Mouse (Mus musculus): ENCODE results near the gene Syt1.

Gene Syt1

DNA sequence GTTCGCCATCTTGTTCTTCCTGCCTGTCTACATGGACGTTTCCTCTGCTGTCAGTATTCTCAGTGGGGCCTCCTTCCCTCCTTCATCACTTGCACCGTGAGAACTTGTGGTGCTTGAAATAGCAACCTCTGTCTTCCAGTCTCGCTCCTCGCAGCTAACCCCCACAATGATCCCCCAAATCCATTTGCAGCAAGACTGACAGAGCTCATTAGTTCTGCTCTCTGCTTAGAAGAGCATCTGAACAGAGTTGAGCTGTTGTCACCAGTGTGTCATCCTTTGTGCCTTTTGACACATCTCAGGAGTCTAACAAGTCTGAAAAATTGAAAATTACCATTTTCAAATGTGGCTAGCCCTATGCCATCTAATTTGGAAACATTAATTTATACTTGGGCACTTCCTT is 372.7 kb downstream of the Syt1 start:
- no peak for DNase-seq

DNA sequence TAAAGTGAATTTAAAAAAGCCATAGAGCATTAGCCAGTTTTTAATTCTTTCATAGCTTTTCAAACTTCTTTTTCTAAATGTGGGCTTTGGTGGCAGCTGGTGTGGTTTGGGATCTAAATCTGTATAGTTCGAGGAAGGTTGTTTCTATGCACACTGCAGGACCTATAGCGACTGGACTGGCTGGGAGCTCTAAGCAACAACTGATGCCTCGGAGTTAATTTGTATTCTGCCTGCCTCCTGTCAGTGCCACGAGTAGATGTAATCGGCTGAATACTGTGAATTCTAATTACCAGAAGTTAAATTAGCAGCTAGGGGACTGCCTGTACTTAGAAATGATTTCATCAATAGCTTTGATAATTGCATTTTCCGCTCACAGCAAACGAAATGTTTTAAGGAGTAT is 374.7 kb downstream of the Syt1 start:
- no peak for DNase-seq

DNA sequence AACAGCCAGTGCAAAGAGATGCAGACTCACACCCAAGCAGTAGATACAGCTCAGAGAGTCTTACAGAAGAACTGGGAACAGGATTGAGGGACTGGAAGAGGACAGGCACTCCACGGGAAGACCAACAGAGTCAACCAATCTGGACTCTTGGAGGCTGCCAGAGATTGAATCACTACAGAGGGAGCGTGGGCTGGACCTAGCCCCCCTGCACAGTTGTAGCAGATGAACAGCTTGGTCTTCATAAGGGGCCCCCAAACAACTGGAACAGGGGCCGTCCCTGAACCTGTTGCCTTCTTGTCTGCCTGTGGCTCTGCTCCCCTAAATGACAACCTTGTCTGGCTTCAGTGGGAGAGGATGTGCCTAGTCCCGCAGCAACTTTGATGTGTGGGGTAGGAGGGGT is 375.2 kb downstream of the Syt1 start:
- no peak for DNase-seq

DNA sequence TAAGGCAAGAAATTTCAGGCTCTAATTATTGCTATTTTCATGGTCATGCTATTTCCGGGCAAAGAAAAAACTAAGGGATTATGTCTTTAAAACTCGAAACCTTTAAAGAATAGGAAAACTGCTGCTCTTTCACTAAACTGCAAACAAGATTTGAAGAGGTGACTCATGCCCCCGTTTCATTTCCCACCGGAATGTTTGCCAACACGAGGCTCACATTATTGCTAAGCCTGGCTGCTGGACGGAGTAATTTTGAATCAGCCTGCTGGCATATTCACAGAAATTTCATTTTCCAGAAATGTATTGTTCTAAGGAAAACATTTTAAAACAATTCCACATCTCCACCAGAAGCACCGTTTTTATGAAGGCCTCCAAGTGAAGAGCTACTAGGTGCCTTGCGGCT is 379.9 kb downstream of the Syt1 start:
- DNase-seq = peak in 1 of 2 experiments; percentile 50

DNA sequence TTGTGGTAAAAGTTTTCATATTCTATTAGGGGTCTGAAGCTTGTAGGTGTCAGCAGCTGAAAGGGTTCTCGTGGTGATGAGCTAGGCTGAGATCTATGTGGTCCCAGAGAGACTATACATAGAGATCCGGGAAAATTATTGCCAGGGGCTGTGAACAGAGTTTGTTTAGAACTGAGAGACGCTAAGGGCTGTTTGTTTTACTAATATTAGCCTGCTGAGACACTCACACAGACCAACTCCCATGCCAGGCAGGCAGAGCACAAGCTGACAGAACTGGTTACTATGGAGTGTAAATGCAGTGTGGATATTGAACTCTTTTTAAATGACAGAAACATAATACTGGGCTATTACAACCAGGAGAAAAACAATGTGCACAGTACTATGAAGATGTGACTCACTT is 384.4 kb downstream of the Syt1 start:
- DNase-seq = no peak

DNA sequence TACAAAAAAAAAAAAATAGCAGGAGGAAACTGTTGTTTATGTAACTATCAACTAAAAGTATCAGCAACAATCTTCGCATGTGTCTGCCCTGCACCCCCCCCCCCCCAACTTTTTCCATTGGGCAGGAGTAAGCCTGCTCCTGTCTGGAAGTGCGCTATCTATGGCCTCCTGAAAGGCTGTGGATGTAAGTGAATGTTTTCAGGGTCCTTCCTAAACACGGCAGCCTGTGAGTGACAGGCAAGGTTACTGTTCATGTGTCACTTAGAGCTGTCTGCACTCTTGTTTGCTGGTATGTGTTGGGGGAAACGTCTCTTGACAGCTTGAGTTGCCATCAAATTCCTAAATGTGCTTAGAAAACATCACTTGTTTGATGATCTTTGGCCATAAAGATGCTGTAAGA is 387.8 kb downstream of the Syt1 start:
- no peak for DNase-seq

DNA sequence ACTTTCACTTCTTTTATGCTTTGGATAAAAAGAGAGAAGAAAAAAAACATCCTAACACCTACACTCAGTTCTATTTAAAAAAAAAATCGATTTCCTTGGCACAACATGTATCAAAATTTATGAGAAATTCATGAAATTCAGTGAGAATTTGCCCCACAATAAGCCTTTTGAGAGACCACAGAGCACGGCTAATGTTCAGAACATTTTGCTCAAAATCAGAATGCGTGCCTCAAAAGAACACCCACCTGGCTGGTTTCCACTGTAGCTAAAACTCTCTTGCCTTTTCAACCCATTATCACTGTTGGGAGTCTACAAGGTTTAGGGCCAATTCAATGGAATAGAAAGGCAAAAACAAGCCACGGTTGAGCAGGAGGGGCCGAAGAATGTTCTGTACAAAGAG is 390.9 kb downstream of the Syt1 start:
- DNase-seq = no peak

DNA sequence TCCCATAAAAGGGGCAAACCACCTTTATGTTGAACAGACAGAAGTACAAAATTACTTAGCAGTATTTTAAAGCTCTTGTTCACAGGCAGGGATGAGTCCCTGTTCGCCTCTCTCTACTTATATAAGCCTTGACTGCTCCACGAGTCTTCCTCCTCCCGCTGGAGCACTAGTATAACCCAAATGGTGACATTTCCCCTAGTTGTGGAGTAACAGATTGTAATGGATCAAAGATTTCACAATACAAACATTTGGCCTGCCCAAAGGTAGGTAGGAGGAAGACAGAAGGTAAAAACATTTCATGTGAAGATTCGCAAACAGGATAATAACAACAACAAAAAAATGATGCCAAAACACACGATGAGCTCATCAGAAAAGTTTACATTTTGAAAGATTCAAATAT is 391.6 kb downstream of the Syt1 start:
- no peak for DNase-seq

DNA sequence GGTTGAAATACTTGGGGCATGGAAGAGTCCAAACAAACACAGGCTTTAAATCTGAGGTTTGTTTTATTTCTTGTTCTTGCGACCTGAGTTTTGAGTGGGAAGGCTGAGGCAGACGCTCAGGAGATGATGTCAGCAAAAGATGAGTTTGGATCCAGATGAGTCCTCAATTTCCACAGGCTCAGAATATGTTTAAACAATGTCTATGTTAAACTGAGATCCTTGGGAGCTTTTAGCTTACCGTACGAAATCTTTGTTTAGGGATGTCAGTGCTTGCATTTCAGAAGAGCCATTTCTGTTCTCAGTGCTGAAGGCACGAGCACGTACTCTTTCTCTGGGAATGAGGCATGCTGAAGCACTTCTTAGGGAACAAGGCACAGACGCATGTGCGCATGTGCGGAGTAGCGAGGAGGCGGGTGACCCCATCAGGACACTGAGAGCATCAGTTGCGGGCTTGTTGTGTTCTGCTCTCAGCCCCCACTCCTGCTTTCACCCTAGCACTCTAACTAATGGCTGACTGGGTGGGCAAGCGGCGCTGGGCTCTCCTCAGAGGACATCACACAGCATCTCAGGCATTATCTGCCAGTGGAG is 400.6 kb downstream of the Syt1 start:
- DNase-seq = no peak

DNA sequence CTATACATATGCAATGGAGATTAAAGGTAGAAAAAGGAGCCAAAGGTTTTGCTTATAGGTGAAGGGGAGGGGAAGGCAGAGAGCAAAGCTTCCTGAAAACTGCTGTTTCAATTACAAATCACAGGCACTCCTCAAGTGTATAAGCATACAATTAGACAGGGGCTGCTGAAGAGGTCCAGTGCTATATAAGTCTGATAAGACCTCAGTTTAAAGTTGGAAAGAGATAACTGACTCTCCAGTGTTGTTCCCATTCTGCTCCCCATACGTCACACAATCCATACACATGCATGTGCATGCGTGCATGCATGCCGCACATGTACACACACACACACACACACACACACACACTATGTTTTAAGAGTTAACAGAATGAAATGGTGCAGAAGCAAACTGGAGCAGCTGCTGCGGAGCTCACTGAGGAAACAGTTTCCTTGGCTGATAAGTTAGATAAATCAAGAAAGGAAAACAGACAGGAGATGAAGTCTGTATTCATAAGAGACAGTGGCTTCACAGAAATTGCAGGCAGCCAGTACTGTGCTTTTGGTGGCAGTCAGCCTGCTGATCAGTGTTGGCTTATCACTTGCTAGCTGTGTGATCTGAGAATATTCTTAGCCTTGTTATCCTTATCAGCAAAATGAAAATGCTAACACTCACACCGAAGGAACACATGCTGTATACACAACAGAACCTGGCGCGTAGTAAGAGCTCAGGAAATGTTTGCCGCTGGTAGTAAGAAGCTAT is 408.9 kb downstream of the Syt1 start:
- DNase-seq = no peak

DNA sequence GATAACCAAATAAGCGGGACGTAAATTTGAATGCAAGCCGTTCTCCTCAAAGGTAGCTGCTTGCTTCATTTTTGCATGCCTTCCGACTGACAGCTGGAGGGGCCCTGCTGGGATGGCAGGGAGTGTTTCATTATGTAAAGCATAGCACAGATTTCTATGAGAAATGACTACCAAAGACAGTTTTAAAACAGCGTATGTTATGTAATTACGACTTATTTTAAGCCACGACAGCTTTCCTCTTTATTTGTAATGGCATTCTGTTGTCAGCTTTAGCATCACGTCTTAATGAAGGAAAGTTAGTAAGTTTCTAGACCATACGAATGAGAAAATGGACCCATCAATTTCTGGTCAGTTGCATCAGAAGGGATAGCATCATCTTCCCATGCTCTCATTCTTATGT is 410.1 kb downstream of the Syt1 start:
- DNase-seq = peak; percentile 35 to 58

DNA sequence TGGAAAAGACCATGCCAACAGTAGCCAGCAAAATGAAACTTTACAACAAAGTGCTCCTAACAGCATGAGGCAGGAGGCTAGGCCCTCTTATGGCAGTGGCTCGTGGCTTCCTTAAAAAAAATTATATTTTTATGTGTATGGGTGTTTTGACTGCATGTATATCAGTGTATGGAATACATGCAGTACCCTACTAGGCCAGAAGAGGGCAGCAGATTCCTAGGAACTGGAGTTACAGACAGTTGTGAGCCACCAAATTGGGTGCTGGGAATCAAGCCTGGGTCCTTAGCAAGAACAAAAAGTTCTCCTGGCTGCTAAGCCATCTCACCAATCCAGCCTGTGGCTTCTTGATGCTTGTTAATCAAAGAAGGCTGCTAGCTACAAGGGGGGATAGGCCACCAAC is 413.4 kb downstream of the Syt1 start:
- DNase-seq = peak in 1 of 2 experiments; percentile 37

DNA sequence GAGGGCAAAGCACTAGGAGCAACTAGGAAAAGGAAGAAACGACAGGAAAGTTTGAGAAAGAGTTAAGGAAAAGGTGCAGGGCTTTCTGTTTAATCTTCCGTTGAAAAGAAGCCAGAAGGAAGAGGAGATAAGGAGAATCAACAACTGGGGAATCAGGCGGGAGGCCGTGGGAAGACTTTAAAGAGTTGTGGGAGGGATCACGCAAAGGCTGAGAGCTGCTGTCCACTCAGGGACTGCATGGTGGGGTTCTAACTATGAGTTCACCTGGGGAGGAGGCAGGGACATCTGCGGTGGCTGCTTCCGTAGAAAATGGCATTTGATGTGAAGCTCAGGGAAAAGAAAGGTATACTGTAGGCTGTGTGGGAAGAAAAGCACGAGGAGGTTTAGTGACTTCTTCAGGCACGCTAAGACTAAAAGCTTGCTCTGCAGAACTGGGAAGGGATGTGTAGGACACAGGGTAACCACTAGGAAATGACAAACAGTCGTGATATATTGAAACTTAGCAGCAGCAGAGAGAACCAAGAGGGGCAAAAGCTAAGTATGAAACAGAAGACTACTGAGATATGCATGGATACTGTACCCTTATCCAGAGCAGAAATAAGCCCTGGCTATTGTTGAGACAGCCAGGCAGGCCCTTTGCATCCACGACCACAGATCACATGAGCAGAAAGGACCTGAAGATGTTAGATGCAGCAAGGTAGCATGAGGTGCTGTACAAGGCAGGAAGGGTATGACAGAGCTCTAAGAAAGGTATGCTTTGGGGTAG is 414.4 kb downstream of the Syt1 start:
- no peak for DNase-seq

DNA sequence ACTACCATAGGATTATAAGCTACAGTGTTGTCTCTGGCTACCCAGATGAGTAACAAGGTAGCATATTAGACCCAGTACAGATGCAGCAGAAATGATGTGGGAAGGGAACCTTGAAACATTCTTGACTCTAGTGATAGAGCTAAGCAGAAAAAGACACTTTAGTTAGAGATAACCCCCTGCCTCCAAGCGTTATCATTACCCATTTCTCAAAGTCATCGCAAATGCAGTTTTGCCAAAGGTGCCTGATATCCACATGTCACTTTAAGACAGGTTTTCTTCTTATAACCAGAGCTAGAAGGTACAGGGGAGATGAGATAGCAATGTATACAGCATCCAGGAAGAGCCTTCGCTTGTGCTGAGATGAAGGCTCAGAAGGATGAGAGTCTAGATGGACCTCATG is 421.4 kb downstream of the Syt1 start:
- DNase-seq = no peak

DNA sequence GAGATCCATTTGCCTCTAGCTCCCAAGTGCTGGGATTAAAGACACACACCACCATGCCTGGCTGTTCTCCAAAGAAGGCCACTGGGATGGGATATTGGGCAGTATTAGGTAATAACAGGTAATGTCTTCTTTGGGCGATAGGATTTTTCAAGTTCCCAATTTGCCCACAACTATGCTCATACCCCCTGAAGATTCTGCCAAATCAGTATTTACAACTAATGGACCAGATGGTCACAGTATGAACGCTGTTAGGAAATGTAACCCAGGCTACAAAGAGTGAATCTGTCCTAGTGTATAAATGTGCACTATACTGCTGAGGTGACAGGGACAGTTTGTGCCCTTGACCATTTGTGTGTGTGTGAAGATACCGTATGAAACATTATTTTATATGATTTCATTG is 421.9 kb downstream of the Syt1 start:
- DNase-seq = peak; percentile 33 to 39

DNA sequence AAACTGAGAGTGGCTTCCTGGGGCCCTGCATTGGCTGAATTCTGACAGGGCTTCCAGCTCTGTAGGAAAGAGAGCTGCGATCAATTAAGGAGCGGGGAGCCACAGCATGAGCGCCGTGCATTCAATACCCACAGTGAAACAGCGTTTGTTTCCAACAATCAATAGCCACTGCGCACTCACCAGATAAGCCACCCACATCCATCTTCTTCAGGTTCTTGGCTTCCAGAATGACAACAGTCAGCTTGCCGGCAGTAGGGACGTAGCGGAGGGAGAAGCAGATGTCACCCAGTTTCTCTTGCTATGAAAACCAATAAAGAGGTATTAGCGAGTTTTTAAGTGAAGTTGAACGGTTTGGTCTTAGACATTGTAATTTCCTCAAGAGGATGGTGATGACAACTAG is 427.1 kb downstream of the Syt1 start:
- peak; percentile 35 to 38 for DNase-seq

DNA sequence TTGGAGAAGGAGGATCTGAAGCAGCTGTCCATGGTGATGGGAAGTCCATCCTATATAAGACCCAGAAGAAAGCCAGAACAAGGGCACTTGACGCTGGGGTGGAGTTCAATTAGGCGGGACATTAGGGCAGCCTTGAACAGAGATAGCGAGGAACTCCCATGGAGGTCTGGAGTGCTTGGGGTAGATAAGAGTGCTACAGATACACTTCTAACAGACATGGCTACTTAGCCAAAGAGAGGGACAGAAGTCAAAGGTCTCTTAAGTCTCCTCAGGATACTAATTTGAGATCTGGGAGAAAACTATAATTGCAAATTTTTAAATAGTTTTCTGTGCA is 428.4 kb downstream of the Syt1 start:
- DNase-seq = no peak

DNA sequence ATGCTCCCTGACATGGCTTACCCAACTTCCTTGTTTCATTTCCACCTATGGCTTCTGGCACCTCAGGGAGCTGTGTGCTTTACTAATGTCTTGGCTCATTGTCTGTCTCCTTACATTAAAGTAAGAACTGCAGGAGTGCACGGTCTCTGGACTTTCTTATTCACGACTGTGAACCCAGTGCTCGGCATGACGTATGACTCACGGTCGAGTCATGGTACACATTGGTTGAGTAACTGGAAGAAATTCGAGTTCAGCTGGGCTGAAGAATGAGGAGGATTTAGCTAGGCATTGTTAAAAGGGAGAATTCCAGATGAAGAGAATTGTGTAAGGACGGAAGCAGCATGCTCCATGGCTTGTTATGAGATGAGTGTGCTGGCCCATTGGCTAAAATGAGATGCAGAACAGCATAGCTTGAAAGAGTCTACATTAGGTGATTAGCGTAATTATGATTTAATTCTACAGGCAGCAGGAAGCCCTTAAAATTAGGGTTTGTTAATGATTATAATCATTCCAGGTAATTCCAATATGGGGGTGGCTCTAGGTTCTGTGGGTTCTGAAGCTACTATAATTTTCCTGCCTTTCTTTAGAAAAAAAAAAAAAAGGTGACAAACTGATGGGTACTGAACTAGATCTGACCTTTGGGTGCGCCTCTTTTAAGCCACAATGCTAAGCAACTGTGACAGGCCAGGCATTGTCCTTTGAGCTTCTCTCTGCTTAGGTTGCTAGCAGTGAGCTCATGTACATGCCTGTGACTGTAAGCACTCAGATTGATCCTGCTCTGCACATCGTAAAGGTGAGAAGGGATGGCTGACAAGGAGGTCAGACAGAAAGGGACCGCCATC is 429.0 kb downstream of the Syt1 start:
- no peak for DNase-seq

DNA sequence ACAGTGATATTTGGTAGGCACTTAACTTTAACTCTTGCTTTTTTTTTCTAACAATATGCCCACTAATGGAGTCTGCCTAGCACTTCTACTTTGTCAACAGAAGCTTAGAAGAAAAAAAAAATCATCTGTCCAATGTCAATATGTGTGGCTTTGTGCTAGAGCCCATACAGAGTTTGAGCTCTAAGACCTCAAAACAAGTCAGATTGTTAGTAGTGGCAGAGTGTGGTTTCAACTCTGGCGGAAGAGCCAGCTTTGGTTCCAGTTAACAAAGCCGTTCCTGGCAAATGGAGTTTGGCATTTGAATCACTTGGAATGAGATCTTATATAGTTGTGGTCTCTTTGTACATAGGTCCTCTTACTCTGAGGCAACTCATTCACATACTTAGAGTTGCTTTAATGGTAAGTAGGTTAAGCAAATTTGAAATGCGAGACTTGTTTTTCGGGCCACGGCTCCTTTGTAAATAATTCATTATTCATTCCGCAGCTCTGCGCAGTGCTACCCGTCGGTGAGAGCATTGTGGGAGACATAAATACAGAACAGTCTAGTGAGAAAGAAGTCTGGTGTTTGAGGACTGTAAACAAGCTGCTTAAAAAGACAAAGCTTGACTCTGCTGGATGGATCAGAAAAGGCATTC is 429.9 kb downstream of the Syt1 start:
- no peak for DNase-seq

DNA sequence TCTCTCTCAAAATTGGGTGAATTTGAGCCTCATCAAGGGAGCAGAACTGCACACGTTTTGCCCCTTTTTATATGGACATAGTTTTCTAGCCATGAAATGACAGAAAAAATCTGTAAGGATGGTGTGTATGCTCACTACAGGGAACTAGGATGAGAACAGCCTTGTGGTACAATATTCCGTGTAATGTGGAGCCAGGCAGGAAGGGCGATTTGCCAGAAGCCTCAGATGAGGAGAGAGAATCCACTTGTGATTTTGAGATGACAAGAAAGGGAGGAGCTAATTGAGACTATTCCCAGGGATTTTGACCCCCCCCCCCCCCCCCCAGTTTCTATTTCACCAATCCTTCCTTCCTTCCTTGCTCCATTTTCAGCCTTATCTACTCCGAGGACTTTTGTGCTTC is 431.4 kb downstream of the Syt1 start:
- DNase-seq = peak; percentile 57 to 77

DNA sequence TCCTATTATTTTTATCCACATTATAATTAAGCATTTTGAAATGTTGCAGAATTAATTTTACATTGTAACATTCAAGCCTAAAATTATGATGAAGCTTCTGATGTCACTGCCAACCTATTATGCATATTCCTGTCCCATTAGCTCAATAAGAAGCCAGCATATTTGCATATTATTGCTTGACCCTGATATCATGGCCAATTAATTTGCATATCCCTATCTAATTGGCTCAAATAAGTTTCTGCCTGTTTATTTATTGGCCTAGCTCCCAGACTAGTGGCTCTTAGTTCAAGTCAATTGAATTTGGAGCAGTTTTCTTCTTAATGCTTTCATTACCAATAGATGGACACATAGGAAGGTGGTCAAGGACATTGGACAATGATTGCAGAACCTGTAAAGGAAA is 433.2 kb downstream of the Syt1 start:
- DNase-seq = no peak

DNA sequence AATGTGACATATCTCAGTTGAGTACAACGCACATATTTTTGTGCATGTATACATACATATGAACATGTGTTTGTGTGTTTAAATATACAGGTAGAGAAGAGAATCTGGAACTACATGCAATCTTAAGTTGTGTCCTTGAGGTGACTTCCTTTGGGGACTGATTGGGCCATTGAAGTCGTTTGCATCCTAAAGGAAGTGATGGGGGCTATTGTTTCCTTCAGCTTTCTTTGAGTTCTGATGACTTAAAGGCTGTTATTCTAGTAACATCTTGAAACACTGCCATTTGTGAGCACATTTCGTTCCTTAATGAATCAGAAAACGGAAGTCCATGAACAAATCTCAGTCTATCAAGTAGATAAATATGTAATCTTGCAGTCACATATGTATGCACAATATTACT is 438.0 kb downstream of the Syt1 start:
- DNase-seq = no peak

DNA sequence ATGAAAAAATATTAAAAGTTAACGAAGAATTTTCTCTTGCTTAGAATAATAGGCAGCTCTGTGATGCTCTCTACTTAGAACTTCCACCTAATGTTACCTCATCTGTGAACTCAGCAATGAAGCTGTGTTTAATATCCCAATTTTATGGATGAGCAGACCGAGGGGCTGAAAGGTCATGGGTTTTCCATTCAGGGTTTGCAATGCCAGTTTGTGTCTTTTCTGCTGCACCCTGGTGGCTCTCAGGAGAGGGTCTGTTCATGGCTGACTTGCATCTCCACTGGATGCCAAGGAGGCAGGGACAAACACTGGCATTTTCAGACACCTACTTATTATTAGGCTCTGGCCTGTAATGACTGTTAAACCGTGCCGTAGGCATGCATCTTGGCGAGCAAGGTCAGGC is 439.7 kb downstream of the Syt1 start:
- DNase-seq = no peak
